Mouse (Mus musculus) CH12.LX (cell line): Measurements from ENCODE around the gene Ifitm1. TPM values are rescaled to one million over a fixed set of nuclear protein-coding genes. Genes with fewer than 3 reads are reported as not detected.

ENCODE experiments used
- DNase-seq: peaks from one replicate; pipeline ENCODE4 v3.0.0-alpha.2; 2013; ENCODE audit errors: extremely low read depth
- H3K27ac ChIP-seq: 2 replicates; pipeline ENCODE4 v1.5.1; 2012; ENCODE audit warnings: low read depth, mild to moderate bottlenecking, control low read depth, moderate library complexity; ENCODE audit not compliant: insufficient read depth
- H3K27me3 ChIP-seq: replicated peaks from 2 replicates; pipeline ENCODE3; 2012; ENCODE audit warnings: inconsistent platforms
- H3K36me3 ChIP-seq, 2 experiments: replicated peaks in 1 of 2; 2 replicates each; pipeline versions ENCODE3 to v1.6.1; 2012; ENCODE audit warnings: inconsistent platforms in 1 of 2, low read length in 1 of 2, mild to moderate bottlenecking in 1 of 2, mixed read lengths in 1 of 2, moderate library complexity in 1 of 2; ENCODE audit not compliant: control insufficient read depth in 1 of 2, insufficient read depth in 1 of 2
- H3K4me1 ChIP-seq, 2 experiments: 2 replicates each; pipeline ENCODE4 v1.6.1; 2012; ENCODE audit warnings: inconsistent platforms in 1 of 2, moderate library complexity in 1 of 2; ENCODE audit not compliant: insufficient read depth in 2 of 2, control insufficient read depth in 1 of 2
- H3K4me2 ChIP-seq: 2 replicates; pipeline ENCODE4 v1.6.1; 2012; ENCODE audit warnings: low read depth, mild to moderate bottlenecking, control low read depth; ENCODE audit not compliant: poor library complexity, insufficient read depth, severe bottlenecking
- H3K4me3 ChIP-seq, 3 experiments: fragments of 150-350 bp in 1 of 3; sonication (generic) in 1 of 3; replicated peaks in 1 of 3; 2 replicates each; pipeline versions ENCODE3 to v1.5.1; 2011 to 2012; ENCODE audit warnings: low read depth in 2 of 3, low read length in 2 of 3, mild to moderate bottlenecking in 2 of 3, moderate library complexity in 2 of 3, control low read depth in 1 of 3, improper control_type of control experiment in 1 of 3, inconsistent platforms in 1 of 3, mixed read lengths in 1 of 3; ENCODE audit not compliant: poor library complexity in 1 of 3
- H3K79me2 ChIP-seq: replicated peaks from 2 replicates; pipeline ENCODE4 v1.6.1; 2012; ENCODE audit warnings: mild to moderate bottlenecking, moderate library complexity; ENCODE audit not compliant: control insufficient read depth, poor library complexity, insufficient read depth, severe bottlenecking; ENCODE audit errors: extremely low read depth
- H3K9ac ChIP-seq: 2 replicates; pipeline ENCODE4 v1.6.1; 2012; ENCODE audit warnings: low read depth, mild to moderate bottlenecking, control low read depth, moderate library complexity; ENCODE audit not compliant: insufficient read depth
- H3K9me3 ChIP-seq: replicated peaks from 2 replicates; pipeline ENCODE3; 2012; ENCODE audit warnings: low read length, inconsistent platforms, mixed read lengths
- CHD2 ChIP-seq: IDR thresholded peaks from 2 replicates; pipeline ENCODE4 v1.6.1; 2011; ENCODE audit warnings: low read length, improper control_type of control experiment
- CTCF ChIP-seq, 2 experiments: IDR thresholded peaks in 1 of 2; conservative IDR thresholded peaks in 1 of 2; 2 replicates each; pipeline ENCODE4 v1.5.1; 2011 to 2012; ENCODE audit warnings: low read depth in 2 of 2, low read length in 2 of 2, improper control_type of control experiment in 1 of 2, inconsistent platforms in 1 of 2, mild to moderate bottlenecking in 1 of 2, moderate library complexity in 1 of 2
- GABPA ChIP-seq: IDR thresholded peaks from 2 replicates; pipeline ENCODE4 v1.6.1; 2012; ENCODE audit warnings: low read depth, low read length, improper control_type of control experiment, inconsistent platforms; ENCODE audit not compliant: insufficient replicate concordance
- HCFC1 ChIP-seq: IDR thresholded peaks from 2 replicates; pipeline ENCODE4 v1.6.1; 2012; ENCODE audit warnings: low read depth, mild to moderate bottlenecking, inconsistent platforms, low read length, improper control_type of control experiment
- IRF4 ChIP-seq: IDR thresholded peaks from 2 replicates; pipeline ENCODE4 v1.6.1; 2014; ENCODE audit warnings: low read depth, mild to moderate bottlenecking, inconsistent platforms, low read length, improper control_type of control experiment
- JUND ChIP-seq: conservative IDR thresholded peaks from 2 replicates; pipeline ENCODE4 v1.6.1; 2011; ENCODE audit warnings: low read depth, low read length, improper control_type of control experiment
- KAT2A ChIP-seq: IDR thresholded peaks from 2 replicates; pipeline ENCODE4 v1.6.1; 2012; ENCODE audit warnings: low read length, improper control_type of control experiment, inconsistent platforms; ENCODE audit not compliant: insufficient replicate concordance
- MAX ChIP-seq: IDR thresholded peaks from 2 replicates; pipeline ENCODE4 v1.6.1; 2011; ENCODE audit warnings: low read length, improper control_type of control experiment
- MAZ ChIP-seq: IDR thresholded peaks from 2 replicates; pipeline ENCODE4 v1.6.1; 2012; ENCODE audit warnings: low read depth, mild to moderate bottlenecking, inconsistent platforms, low read length, improper control_type of control experiment, moderate library complexity
- MEF2A ChIP-seq: IDR thresholded peaks from 2 replicates; pipeline ENCODE4 v1.6.1; 2014; ENCODE audit warnings: low read depth, mild to moderate bottlenecking, inconsistent platforms, low read length, improper control_type of control experiment, borderline replicate concordance
- MXI1 ChIP-seq: IDR thresholded peaks from 2 replicates; pipeline ENCODE4 v1.6.1; 2011; ENCODE audit warnings: mild to moderate bottlenecking, low read depth, low read length, improper control_type of control experiment
- MYC ChIP-seq: IDR thresholded peaks from 2 replicates; pipeline ENCODE4 v1.6.1; 2011; ENCODE audit warnings: low read depth, mild to moderate bottlenecking, improper control_type of control experiment, low read length
- NELFE ChIP-seq: IDR thresholded peaks from 2 replicates; pipeline ENCODE4 v1.6.1; 2011; ENCODE audit warnings: low read depth, low read length, improper control_type of control experiment
- POLR2A ChIP-seq: IDR thresholded peaks from 2 replicates; pipeline ENCODE4 v1.6.1; 2011; ENCODE audit warnings: low read depth, mild to moderate bottlenecking, improper control_type of control experiment, low read length
- RAD21 ChIP-seq: IDR thresholded peaks from 2 replicates; pipeline ENCODE4 v1.6.1; 2011; ENCODE audit warnings: low read depth, mild to moderate bottlenecking, low read length, improper control_type of control experiment, moderate library complexity
- RCOR1 ChIP-seq: conservative IDR thresholded peaks from 2 replicates; pipeline ENCODE4 v1.6.1; 2012; ENCODE audit warnings: low read depth, mild to moderate bottlenecking, inconsistent platforms, low read length, improper control_type of control experiment
- SIN3A ChIP-seq: IDR thresholded peaks from 2 replicates; pipeline ENCODE4 v1.6.1; 2012; ENCODE audit warnings: low read length, improper control_type of control experiment, inconsistent platforms
- SMC3 ChIP-seq: IDR thresholded peaks from 2 replicates; pipeline ENCODE4 v1.6.1; 2011; ENCODE audit warnings: low read depth, low read length, improper control_type of control experiment
- TCF12 ChIP-seq: IDR thresholded peaks from 2 replicates; pipeline ENCODE4 v1.6.1; 2014; ENCODE audit warnings: low read depth, mild to moderate bottlenecking, inconsistent platforms, low read length, improper control_type of control experiment
- USF2 ChIP-seq: conservative IDR thresholded peaks from 2 replicates; pipeline ENCODE4 v1.6.1; 2011; ENCODE audit warnings: low read depth, low read length, improper control_type of control experiment
- ZC3H11A ChIP-seq: IDR thresholded peaks from 2 replicates; pipeline ENCODE4 v1.6.1; 2012; ENCODE audit warnings: low read depth, mild to moderate bottlenecking, inconsistent platforms, low read length, improper control_type of control experiment
- ZKSCAN1 ChIP-seq: IDR thresholded peaks from 2 replicates; pipeline ENCODE4 v1.6.1; 2012; ENCODE audit warnings: low read depth, inconsistent platforms, low read length, improper control_type of control experiment, borderline replicate concordance
- ZMIZ1 ChIP-seq: IDR thresholded peaks from 2 replicates; pipeline ENCODE4 v1.6.1; 2012; ENCODE audit warnings: low read depth, mild to moderate bottlenecking, inconsistent platforms, low read length, improper control_type of control experiment
- dilution Hi-C: fragments of 300-500 bp; cut with MboI; formaldehyde crosslinking; loops from 2 replicates; pipeline ENCODE4 v1.14.3; 2020; ENCODE audit warnings: low sequenced_read_pairs; ENCODE audit not compliant: extremely low pct_unique_long_range_greater_than_20kb, extremely low pct_ligation_motif_present
- in situ Hi-C: fragments of 300-500 bp; cut with MboI; formaldehyde crosslinking; loops from 3 replicates; pipeline ENCODE4 v1.14.3; 2019; ENCODE audit warnings: low sequenced_read_pairs, low pct_ligation_motif_present, low pct_unique_long_range_greater_than_20kb, mixed read lengths
- polyA plus RNA-seq: library from polyadenylated mRNA; unstranded; fragments of >175 nt; gene quantifications from 2 replicates; pipeline ENCODE4 v1.2.1, GENCODE M21; 2012; ENCODE audit warnings: low read depth; ENCODE audit not compliant: insufficient read length
- total RNA-seq, 2 experiments: library from RNA; depleted of rRNA; stranded (reverse); fragments of 300-350 nt in 1 of 2; fragments of >200 nt in 1 of 2; gene quantifications; 2 replicates each; pipeline ENCODE4 v1.2.3; 2012 to 2014

Gene Ifitm1
- total and polyA plus RNA-seq, 3 experiments: 14.8 to 55.5 (median 32.9) TPM

DNA sequence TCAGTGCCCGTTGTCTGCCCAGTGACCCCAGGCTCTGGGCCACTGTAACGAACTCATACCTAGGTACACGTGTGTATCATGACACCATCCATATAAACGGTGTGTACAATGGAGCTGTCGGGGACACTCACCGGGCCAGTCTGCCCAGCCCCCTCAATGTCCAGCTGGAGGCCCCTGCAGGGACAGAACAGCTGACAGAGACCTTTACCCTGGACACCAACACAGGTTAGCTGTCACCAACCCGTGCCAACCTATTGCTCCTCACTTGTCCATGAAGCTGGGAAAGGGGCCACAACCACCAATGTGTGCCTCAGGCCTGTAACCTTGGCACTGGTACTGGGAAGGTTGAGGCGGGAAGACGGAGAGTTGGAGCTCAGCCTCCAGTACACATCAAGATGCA lies 24.7 kb upstream of the Ifitm1 start (continued):
- TF ChIP-seq SMC3 (no peak), CTCF (conservative IDR thresholded peaks at IDR 0.05 in 1 of 2, IDR thresholded peaks at IDR 0.05 in 1 of 2; ENCODE audit: low read depth in 2 of 2, low read length in 2 of 2) (no peak)

DNA sequence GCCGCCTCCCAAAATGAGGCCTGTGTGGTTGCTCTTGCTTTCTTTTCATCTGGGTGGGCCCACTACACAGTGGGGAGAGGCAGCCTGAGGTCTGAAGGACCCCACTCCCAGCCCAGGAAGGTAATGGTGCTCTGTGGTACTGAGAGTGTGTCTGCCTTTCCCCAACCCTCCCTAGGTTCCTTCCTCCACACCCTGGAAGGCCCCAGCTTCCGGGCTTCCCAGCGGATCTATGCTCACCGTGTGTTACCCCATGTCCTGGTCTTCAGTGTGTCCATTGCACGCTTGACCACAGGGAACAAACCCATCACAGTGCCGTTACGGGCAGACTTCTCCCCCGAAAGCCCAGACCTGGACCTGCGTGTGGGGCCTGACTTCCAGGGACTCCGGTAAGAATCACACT lies 24.2 kb upstream of the Ifitm1 start:
- H3K79me2 ChIP-seq: no peaks in the 10 kb centered on the region
- no peak overlapping the region for H3K4me3 ChIP-seq

DNA sequence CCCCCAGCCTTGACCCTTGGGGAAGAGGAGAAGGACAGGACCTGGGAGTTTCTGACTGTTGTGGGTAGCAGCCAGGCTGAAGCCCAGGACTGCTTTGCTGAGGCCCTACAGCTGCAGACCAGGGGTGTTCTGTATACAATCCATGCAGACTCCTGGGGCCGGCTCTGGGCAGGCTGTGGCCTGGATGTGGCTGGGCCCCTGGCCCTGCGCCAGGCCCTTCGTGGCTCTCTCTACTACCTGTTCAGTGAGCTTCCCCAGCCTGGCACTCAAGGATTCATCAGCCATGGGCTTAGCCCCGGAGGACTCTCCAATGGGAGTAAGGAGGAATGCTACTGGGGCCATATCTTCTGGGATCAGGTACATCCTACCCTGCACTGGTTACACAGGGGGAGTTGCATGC lies 23.7 kb upstream of the Ifitm1 start:
- Histone ChIP-seq H3K4me1 (peaks cover 22 to 62% of the 10 kb centered on the region in 2 experiments), H3K27ac (no peak overlapping the region), H3K79me2 (no peaks in the 10 kb centered on the region), H3K4me2 (no peak overlapping the region), H3K27me3 (no peaks in the 10 kb centered on the region), H3K36me3 (peaks cover 17 to 39% of the 10 kb centered on the region in 2 experiments), H3K9ac (no peak overlapping the region), H3K4me3 (no peak overlapping the region), H3K9me3 (no peaks in the 10 kb centered on the region)
- in situ Hi-C loops: no loop called here
- dilution Hi-C loops: no loop called here
- TF ChIP-seq ZC3H11A (no peak), IRF4 (no peak), SIN3A (no peak), MEF2A (no peak), RCOR1 (no peak), ZKSCAN1 (no peak), MYC (no peak), RAD21 (no peak), POLR2A (no peak), MAX (no peak), MXI1 (no peak), ZMIZ1 (no peak)
- no peak for DNase-seq

More for the DNA sequence above, 24.2 kb upstream of the Ifitm1 start:
- no peaks in the 10 kb centered on the region for H3K9me3 ChIP-seq
- TF ChIP-seq NELFE (no peak), GABPA (no peak), CHD2 (no peak), USF2 (no peak), TCF12 (no peak), ZMIZ1 (no peak), JUND (no peak), MAZ (no peak), HCFC1 (no peak), KAT2A (no peak), SMC3 (no peak), POLR2A (no peak), IRF4 (no peak), ZC3H11A (no peak)
- no peaks in the 10 kb centered on the region for H3K27me3 ChIP-seq
- peaks cover 13 to 34% of the 10 kb centered on the region in 2 experiments for H3K36me3 ChIP-seq
- H3K4me2 ChIP-seq: no peak overlapping the region
- dilution Hi-C loops (no loop called here), in situ Hi-C loops (no loop called here)
- no peak for DNase-seq
- H3K9ac ChIP-seq: no peak overlapping the region
- no peak overlapping the region for H3K27ac ChIP-seq
- H3K4me1 ChIP-seq: peaks cover 22 to 56% of the 10 kb centered on the region in 2 experiments
